Comparison of ENCODE assay signal across 19 mouse cellular contexts in genomic region chr15:78117731-78118130, GRCm38 (mm10). TPM values are rescaled to one million over a fixed set of nuclear protein-coding genes. Genes with fewer than 3 reads are reported as not detected.
DNase-seq lines count a peak whose midpoint lies in the region; ATAC-seq and TF ChIP-seq lines count a peak whose summit lies in the region.
"Had no signal": no experiment of that assay in that cellular context is flagged by ENCODE, and none has a peak within 500 bp of the region (broad histone marks: within the 10 kb centered on the region; RNA-seq: fewer than 3 reads in every experiment).

No protein-coding gene starts in this region.

- H3K4me3 ChIP-seq in forebrain, embryonic 13.5 days: peak overlapping the region; percentile 57
- H3K4me3 ChIP-seq in forebrain, embryonic 11.5 days (ENCODE audit: low read depth, low read length): no peak overlapping the region
- peak overlapping the region; percentile 70 for H3K4me3 ChIP-seq in forebrain, embryonic 15.5 days
- H3K4me3 ChIP-seq in midbrain, embryonic 14.5 days (replicated peaks; ENCODE audit: low read depth, low read length): peak overlapping the region; percentile 62
- no peak overlapping the region for H3K4me3 ChIP-seq in lung, adult 2 months (replicated peaks; ENCODE audit: extremely low read depth, low read depth, low read length)

- no peaks in the 10 kb centered on the region for H3K36me3 ChIP-seq in forebrain, embryonic 13.5 days (ENCODE audit: poor library complexity, severe bottlenecking)
- no peaks in the 10 kb centered on the region for H3K36me3 ChIP-seq in forebrain, embryonic 11.5 days (ENCODE audit: control insufficient read depth, insufficient read depth, low read length)
- H3K36me3 ChIP-seq in forebrain, embryonic 15.5 days: no peaks in the 10 kb centered on the region
- no peaks in the 10 kb centered on the region for H3K36me3 ChIP-seq in midbrain, embryonic 14.5 days (ENCODE audit: control insufficient read depth, insufficient read depth, low read length)
- H3K36me3 ChIP-seq: G1E had no signal

- no peak for TF ChIP-seq POLR2A in brain, embryonic 14.5 days (IDR thresholded peaks at IDR 0.05; ENCODE audit: borderline replicate concordance, extremely low read depth, insufficient read depth, insufficient read length, poor library complexity, severe bottlenecking)
- no peak for TF ChIP-seq POLR2A in lung, adult 2 months (IDR thresholded peaks at IDR 0.05; ENCODE audit: borderline replicate concordance, extremely low read depth, low read depth, low read length)

- H3K9me3 ChIP-seq in forebrain, embryonic 13.5 days (replicated peaks): no peaks in the 10 kb centered on the region
- H3K9me3 ChIP-seq in forebrain, embryonic 11.5 days (ENCODE audit: control insufficient read depth, low read length): no peaks in the 10 kb centered on the region
- no peaks in the 10 kb centered on the region for H3K9me3 ChIP-seq in forebrain, embryonic 15.5 days
- H3K9me3 ChIP-seq in midbrain, embryonic 14.5 days (ENCODE audit: control insufficient read depth, low read length): no peaks in the 10 kb centered on the region

- ATAC-seq in forebrain, embryonic 13.5 days: no peak
- ATAC-seq in forebrain, embryonic 11.5 days (replicated peaks; ENCODE audit: low FRiP score): no peak
- ATAC-seq in forebrain, embryonic 15.5 days (replicated peaks): no peak
- ATAC-seq in midbrain, embryonic 14.5 days (ENCODE audit: low FRiP score, low TSS enrichment): no peak
- ATAC-seq: intestine, postnatal 0 days had no signal

- TF ChIP-seq CTCF in brain, embryonic 14.5 days (IDR thresholded peaks at IDR 0.05; ENCODE audit: borderline replicate concordance, extremely low read depth, insufficient read depth, insufficient read length): no peak
- TF ChIP-seq CTCF in lung, adult 2 months (IDR thresholded peaks at IDR 0.05; ENCODE audit: insufficient read depth, low read length): no peak

- H3K4me1 ChIP-seq in forebrain, embryonic 13.5 days: peaks cover 17% of the 10 kb centered on the region
- no peaks in the 10 kb centered on the region for H3K4me1 ChIP-seq in forebrain, embryonic 11.5 days (replicated peaks; ENCODE audit: control insufficient read depth, insufficient read depth, low read length)
- H3K4me1 ChIP-seq in forebrain, embryonic 15.5 days: peaks cover 34% of the 10 kb centered on the region
- H3K4me1 ChIP-seq in midbrain, embryonic 14.5 days (ENCODE audit: control insufficient read depth, insufficient read depth, low read length): peaks cover 29% of the 10 kb centered on the region
- no peaks in the 10 kb centered on the region for H3K4me1 ChIP-seq in lung, adult 2 months (ENCODE audit: control insufficient read depth, insufficient read depth, low read length)

- peak overlapping the region; percentile 19; the same call in 1 of the 2 replicates for H3K27ac ChIP-seq in forebrain, embryonic 13.5 days
- H3K27ac ChIP-seq in forebrain, embryonic 11.5 days (ENCODE audit: low read depth, low read length): no peak overlapping the region
- H3K27ac ChIP-seq in forebrain, embryonic 15.5 days (replicated peaks): 0 out of 2 replicates have a peak overlapping the region, but pooled peaks have one; percentile 55
- peak overlapping the region; percentile 86 for H3K27ac ChIP-seq in midbrain, embryonic 14.5 days (replicated peaks; ENCODE audit: low read depth, low read length)
- H3K27ac ChIP-seq: liver, embryonic 14.5 days had no signal

- 0 out of 2 replicates have a peak overlapping the region, but pooled peaks have one; percentile 12 for H3K9ac ChIP-seq in forebrain, embryonic 13.5 days
- no peak overlapping the region for H3K9ac ChIP-seq in forebrain, embryonic 11.5 days (ENCODE audit: low read length)
- H3K9ac ChIP-seq in forebrain, embryonic 15.5 days (replicated peaks): no peak overlapping the region
- H3K9ac ChIP-seq in midbrain, embryonic 14.5 days (replicated peaks; ENCODE audit: low read length): peak overlapping the region; percentile 91; the same call in 1 of the 2 replicates
- H3K9ac ChIP-seq: liver, embryonic 14.5 days had no signal

- no peak for DNase-seq in forebrain, embryonic 11.5 days (ENCODE audit: low spot score)
- peak; percentile 24 for DNase-seq in brain, embryonic 14.5 days (ENCODE audit: low read depth)
- DNase-seq in midbrain, embryonic 14.5 days: peak; percentile 15
- no peak for DNase-seq in lung, adult 2 months
- no peak for DNase-seq in left cerebral cortex, adult 18-20 months (ENCODE audit: low spot score in 2 of 2)
- DNase-seq in Muller cell, postnatal 12 days (ENCODE audit: inconsistent ontology term): no peak
- DNase-seq: adrenal gland, adult 8-10 months; heart, postnatal 36 days; kidney, postnatal 10 days; lung, postnatal 10 days; thymus, postnatal 25 days had no signal

- H3K27me3 ChIP-seq in forebrain, embryonic 13.5 days: peaks cover 33% of the 10 kb centered on the region
- H3K27me3 ChIP-seq in forebrain, embryonic 11.5 days (ENCODE audit: control insufficient read depth, insufficient read depth, low read length): peaks cover 6% of the 10 kb centered on the region
- no peaks in the 10 kb centered on the region for H3K27me3 ChIP-seq in forebrain, embryonic 15.5 days
- H3K27me3 ChIP-seq in midbrain, embryonic 14.5 days (ENCODE audit: control insufficient read depth, insufficient read depth, low read length): no peaks in the 10 kb centered on the region; the same call in 1 of the 2 replicates

- peak overlapping the region; percentile 72 for H3K4me2 ChIP-seq in forebrain, embryonic 13.5 days
- H3K4me2 ChIP-seq in forebrain, embryonic 11.5 days (ENCODE audit: low read depth, low read length, severe bottlenecking): no peak overlapping the region
- peak overlapping the region; percentile 93 for H3K4me2 ChIP-seq in forebrain, embryonic 15.5 days (replicated peaks)
- H3K4me2 ChIP-seq in midbrain, embryonic 14.5 days (ENCODE audit: low read length): peak overlapping the region; percentile 65
- H3K4me2 ChIP-seq: heart, embryonic 11.5 days had no signal

- 84% methylated on average over 16 of the region's 16 CpGs for WGBS in forebrain, embryonic 13.5 days
- WGBS in forebrain, embryonic 11.5 days: 88% methylated on average over 16 of the region's 16 CpGs
- 82% methylated on average over 16 of the region's 16 CpGs for WGBS in forebrain, embryonic 15.5 days
- 78% methylated on average over 16 of the region's 16 CpGs for WGBS in midbrain, embryonic 14.5 days
- WGBS in lung, adult 2 months: 89% methylated on average over 16 of the region's 16 CpGs

RNA-seq across cellular contexts. Expression of gene Cacng2, which starts 2.1 kb away (rescaled TPM):
- polyA plus RNA-seq in forebrain, embryonic 13.5 days (2015; fragmentation: Nextera tagmentation; extraction: Ambion mirVana): 3.5 and 4.4 TPM in 2 replicates
- polyA plus RNA-seq in forebrain, embryonic 11.5 days (2014; fragmentation: Nextera tagmentation; extraction: Ambion mirVana): 0.56 and 0.75 TPM in 2 replicates
- polyA plus RNA-seq in brain, embryonic 14.5 days (2012; rRNA removed): 8.0 and 17.5 TPM in 2 replicates
- polyA plus RNA-seq in forebrain, embryonic 15.5 days (2015; fragmentation: Nextera tagmentation; extraction: Ambion mirVana): 7.0 and 7.6 TPM in 2 replicates
- polyA plus RNA-seq in midbrain, embryonic 14.5 days (2014; fragmentation: Nextera tagmentation; extraction: Ambion mirVana): 12.7 and 19.7 TPM in 2 replicates
- not detected in 2 replicates for polyA plus RNA-seq in lung, adult 2 months (2012; rRNA removed)
- total RNA-seq in left cerebral cortex, adult 18-20 months (2021): 10 to 100 TPM; 51.4 to 54.6 TPM
- total RNA-seq: heart, postnatal 36 days; neutrophil, adult 5-6 weeks had no signal
- polyA plus RNA-seq: G1E; limb, embryonic 11.5 days; liver, embryonic 14.5 days had no signal

RNA-seq across cellular contexts. Expression of gene Ift27, which starts 56.2 kb away (rescaled TPM):
- 148 and 160 TPM in 2 replicates for polyA plus RNA-seq in forebrain, embryonic 13.5 days (2015; fragmentation: Nextera tagmentation; extraction: Ambion mirVana)
- 142 and 145 TPM in 2 replicates for polyA plus RNA-seq in forebrain, embryonic 11.5 days (2014; fragmentation: Nextera tagmentation; extraction: Ambion mirVana)
- 56.7 and 68.1 TPM in 2 replicates for polyA plus RNA-seq in brain, embryonic 14.5 days (2012; rRNA removed)
- 118 and 120 TPM in 2 replicates for polyA plus RNA-seq in forebrain, embryonic 15.5 days (2015; fragmentation: Nextera tagmentation; extraction: Ambion mirVana)
- polyA plus RNA-seq in midbrain, embryonic 14.5 days (2014; fragmentation: Nextera tagmentation; extraction: Ambion mirVana): 102 and 110 TPM in 2 replicates
- 42.1 and 52.9 TPM in 2 replicates for polyA plus RNA-seq in lung, adult 2 months (2012; rRNA removed)
- total RNA-seq in left cerebral cortex, adult 18-20 months (2021): 10 to 100 TPM; 28.6 to 30.7 TPM

Comparison
In these comparisons a context has a peak if more than half of its experiments do, and no peak if none do; other contexts are left out.
1. H3K4me3 ChIP-seq: peak in forebrain, embryonic 13.5 days (single experiment), forebrain, embryonic 15.5 days (single experiment) and midbrain, embryonic 14.5 days (single experiment); none in forebrain, embryonic 11.5 days (single experiment) and lung, adult 2 months (single experiment).
2. H3K9ac ChIP-seq: peak in forebrain, embryonic 13.5 days (single experiment) and midbrain, embryonic 14.5 days (single experiment); none in forebrain, embryonic 11.5 days (single experiment) and forebrain, embryonic 15.5 days (single experiment).
3. DNase-seq: peak in brain, embryonic 14.5 days (single experiment) and midbrain, embryonic 14.5 days (single experiment); none in forebrain, embryonic 11.5 days (single experiment), lung, adult 2 months (single experiment), left cerebral cortex, adult 18-20 months (0 of 2) and Muller cell, postnatal 12 days (single experiment).